Mouse (Mus musculus) embryonic facial prominence, embryonic 12.5 days (tissue): ENCODE measurements at regions not wholly inside any gene's neighbourhood (a gene's known extent, or its start where the extent isn't known, plus 50 kb on each side); places are given as distances from the start of the nearest gene placed in this dataset.

Experiments used
- ATAC-seq: fragments of 200-750 bp; cut with Nextera tagmentation; 2 replicates; pipeline ENCODE4 v1.8.0; 2017; ENCODE audit not compliant: insufficient number of reproducible peaks, insufficient read depth, low FRiP score, low TSS enrichment
- H3K27ac ChIP-seq: fragments of 300-500 bp; sonication (generic); 2 replicates; pipeline ENCODE4 v1.5.1; 2016; ENCODE audit warnings: mild to moderate bottlenecking
- H3K27me3 ChIP-seq: fragments of 300-500 bp; sonication (generic); 2 replicates; pipeline ENCODE4 v1.6.1; 2016; ENCODE audit warnings: mild to moderate bottlenecking, moderate library complexity
- H3K36me3 ChIP-seq: fragments of 300-500 bp; sonication (generic); 2 replicates; pipeline ENCODE4 v1.6.1; 2016; ENCODE audit warnings: mild to moderate bottlenecking
- H3K4me1 ChIP-seq: fragments of 300-500 bp; sonication (generic); 2 replicates; pipeline ENCODE4 v1.6.1; 2016
- H3K4me2 ChIP-seq: fragments of 300-500 bp; sonication (generic); replicated peaks from 2 replicates; pipeline ENCODE4 v1.6.1; 2016; ENCODE audit warnings: mild to moderate bottlenecking, moderate library complexity
- H3K4me3 ChIP-seq: fragments of 300-500 bp; sonication (generic); 2 replicates; pipeline ENCODE4 v1.5.1; 2016; ENCODE audit warnings: mild to moderate bottlenecking
- H3K9ac ChIP-seq: fragments of 300-500 bp; sonication (generic); 2 replicates; pipeline ENCODE4 v1.6.1; 2016; ENCODE audit warnings: mild to moderate bottlenecking, moderate library complexity
- H3K9me3 ChIP-seq: fragments of 300-500 bp; sonication (generic); 2 replicates; pipeline ENCODE4 v1.6.1; 2016; ENCODE audit warnings: mild to moderate bottlenecking, moderate library complexity
- WGBS: fragments of 180-500 bp; shearing (Covaris S2); methylation state at CpG from one replicate; pipeline ENCODE4 v1.1.7; 2016; 5-methylcytosine and 5-hydroxymethylcytosine counted together

DNA sequence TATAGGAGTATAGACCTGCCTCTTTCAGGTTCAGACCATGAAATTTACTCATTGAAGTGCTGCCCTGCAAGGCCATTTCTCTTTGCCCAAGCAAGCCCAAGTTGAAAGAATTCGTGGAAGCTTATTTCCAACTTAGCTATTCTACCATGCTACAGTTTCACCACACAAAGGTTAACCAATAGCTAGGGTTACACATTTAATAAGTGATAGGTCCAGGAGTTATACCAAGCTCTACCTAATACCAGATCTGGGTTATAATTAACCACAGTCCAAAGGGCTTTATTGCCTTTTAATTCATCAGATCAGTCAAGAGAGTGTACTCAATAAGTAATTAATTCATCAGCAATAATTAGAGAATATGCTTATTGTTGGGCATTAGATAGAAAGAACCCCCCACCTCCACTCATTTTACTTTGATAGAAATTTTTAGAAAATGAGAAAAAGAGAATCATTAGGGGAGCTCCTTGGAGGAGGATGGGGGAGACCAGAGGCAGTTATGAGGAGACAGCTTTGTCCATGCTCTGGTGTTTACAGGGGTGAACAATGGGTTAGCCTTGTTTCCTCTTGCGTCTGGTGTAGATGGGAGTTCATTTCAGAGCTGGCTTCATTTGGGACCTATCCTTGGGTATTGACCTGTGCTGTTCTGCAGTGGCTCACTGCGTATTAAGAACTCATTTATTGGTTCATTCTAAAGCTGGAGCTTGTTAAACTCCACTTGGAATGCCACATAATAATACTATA, 177.8 kb upstream of the Tet2 start:
- Histone ChIP-seq H3K27ac (no peak overlapping the region), H3K36me3 (no peaks in the 10 kb centered on the region), H3K4me1 (no peaks in the 10 kb centered on the region), H3K9me3 (no peaks in the 10 kb centered on the region), H3K9ac (no peak overlapping the region), H3K4me2 (no peak overlapping the region), H3K27me3 (no peaks in the 10 kb centered on the region), H3K4me3 (no peak overlapping the region)
- ATAC-seq, result no peak
- WGBS, result 78% methylated on average over 3 of the region's 3 CpGs

DNA sequence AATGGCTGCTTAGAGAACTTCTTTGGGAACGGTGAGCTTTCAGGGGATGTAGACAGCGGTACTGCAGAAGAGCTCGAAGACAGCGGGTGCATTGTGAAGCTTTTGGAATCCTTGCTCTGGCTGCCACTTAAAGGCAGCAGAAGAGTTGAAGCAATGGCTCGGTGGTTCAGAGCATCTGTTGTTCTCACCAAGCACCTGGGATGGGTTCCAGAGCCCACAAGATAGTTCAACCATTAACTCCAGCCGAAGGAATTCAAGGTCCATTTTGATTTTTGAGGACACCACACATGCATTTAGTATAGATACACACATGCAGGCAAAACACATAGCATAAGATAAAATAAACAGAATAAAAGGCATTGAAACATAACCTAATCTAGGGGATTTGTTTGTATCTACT, 181.9 kb upstream of the Tet2 start:
- 86% methylated on average over 6 of the region's 6 CpGs for WGBS
- Histone ChIP-seq H3K4me2 (no peak overlapping the region), H3K4me1 (no peaks in the 10 kb centered on the region), H3K9me3 (no peaks in the 10 kb centered on the region), H3K27ac (no peak overlapping the region), H3K4me3 (no peak overlapping the region), H3K9ac (no peak overlapping the region), H3K27me3 (no peaks in the 10 kb centered on the region), H3K36me3 (no peaks in the 10 kb centered on the region)
- ATAC-seq, result no peak

DNA sequence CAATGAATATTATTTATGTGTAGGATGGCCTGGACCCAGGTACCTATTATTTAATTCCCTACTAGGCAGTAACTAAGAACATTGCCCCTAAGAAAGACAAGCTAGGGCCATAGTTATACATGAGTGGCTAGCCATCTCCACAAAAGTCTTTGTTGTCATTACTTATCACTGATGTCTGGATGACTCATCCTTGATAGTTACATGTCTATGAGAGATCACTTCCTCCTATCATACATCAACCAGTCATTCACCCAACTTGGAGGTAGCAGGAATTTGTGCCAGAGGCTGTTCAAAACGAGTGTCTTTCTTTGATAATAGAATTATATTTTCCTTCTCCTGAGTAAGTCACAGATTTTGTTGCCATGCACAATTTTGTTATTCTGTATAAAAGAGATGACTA, 190.7 kb upstream of the Tet2 start:
- Histone ChIP-seq H3K27ac (no peak overlapping the region), H3K4me2 (no peak overlapping the region), H3K9ac (no peak overlapping the region), H3K36me3 (no peaks in the 10 kb centered on the region), H3K27me3 (no peaks in the 10 kb centered on the region), H3K4me3 (no peak overlapping the region), H3K4me1 (no peaks in the 10 kb centered on the region), H3K9me3 (no peaks in the 10 kb centered on the region)
- ATAC-seq, result no peak
- 63% methylated on average over 1 of the region's 1 CpGs for WGBS

DNA sequence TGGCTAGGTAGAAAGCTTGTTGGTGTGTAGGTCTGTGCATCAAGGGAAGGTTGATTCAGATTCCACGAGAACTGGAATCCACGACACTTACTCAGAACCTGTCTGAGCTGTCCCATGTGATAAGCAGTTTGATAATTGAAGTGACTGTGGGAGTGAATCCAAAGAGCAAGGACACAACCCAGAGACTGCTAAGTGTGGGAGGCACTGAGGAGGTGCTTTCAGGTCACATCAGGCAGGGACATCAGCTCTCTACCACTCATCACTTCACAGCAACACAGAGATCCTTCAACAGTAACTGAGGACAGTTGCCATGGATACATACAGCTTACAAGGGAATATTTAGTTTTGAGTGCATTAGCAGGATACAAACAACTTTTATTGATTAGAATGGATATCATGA, 194.0 kb upstream of the Tet2 start:
- no peaks in the 10 kb centered on the region for H3K4me1 ChIP-seq
- H3K9ac ChIP-seq, result no peak overlapping the region
- no peak overlapping the region for H3K4me2 ChIP-seq
- H3K9me3 ChIP-seq, result no peaks in the 10 kb centered on the region
- no peaks in the 10 kb centered on the region for H3K36me3 ChIP-seq
- H3K27ac ChIP-seq, result no peak overlapping the region
- no peak overlapping the region for H3K4me3 ChIP-seq
- no peak for ATAC-seq
- no peaks in the 10 kb centered on the region for H3K27me3 ChIP-seq
- 94% methylated on average over 2 of the region's 2 CpGs for WGBS

DNA sequence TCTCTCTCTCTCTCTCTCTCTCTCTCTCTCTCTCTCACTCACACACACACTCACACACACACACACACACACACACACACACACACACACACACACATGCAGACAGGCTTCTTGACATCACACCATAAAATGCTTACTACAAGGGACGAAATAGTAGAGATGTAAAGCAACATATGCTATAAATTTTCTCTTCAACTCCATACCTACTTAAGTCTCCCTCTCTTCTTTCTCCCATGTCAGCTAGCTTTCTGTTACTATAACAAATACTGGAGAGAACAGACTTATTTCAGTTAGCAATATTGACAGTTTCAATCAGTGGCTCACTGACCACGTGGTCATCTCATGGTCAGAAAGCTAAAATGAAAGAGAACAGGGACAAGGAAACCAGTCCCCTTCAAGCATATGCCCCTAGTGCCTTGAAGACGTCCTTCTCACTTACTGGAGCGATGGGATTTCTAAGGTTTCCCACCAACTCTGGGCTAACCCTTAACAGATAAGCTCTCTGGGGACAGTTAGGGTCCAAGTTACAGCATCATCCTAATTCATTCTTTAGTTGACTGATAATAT, 199.7 kb upstream of the Tet2 start:
- Histone ChIP-seq H3K9ac (no peak overlapping the region), H3K27ac (no peak overlapping the region), H3K36me3 (no peaks in the 10 kb centered on the region), H3K4me3 (no peak overlapping the region), H3K27me3 (no peaks in the 10 kb centered on the region), H3K4me2 (no peak overlapping the region), H3K9me3 (no peaks in the 10 kb centered on the region), H3K4me1 (no peaks in the 10 kb centered on the region)
- WGBS, result 74% methylated on average over 4 of the region's 4 CpGs
- no peak for ATAC-seq

DNA sequence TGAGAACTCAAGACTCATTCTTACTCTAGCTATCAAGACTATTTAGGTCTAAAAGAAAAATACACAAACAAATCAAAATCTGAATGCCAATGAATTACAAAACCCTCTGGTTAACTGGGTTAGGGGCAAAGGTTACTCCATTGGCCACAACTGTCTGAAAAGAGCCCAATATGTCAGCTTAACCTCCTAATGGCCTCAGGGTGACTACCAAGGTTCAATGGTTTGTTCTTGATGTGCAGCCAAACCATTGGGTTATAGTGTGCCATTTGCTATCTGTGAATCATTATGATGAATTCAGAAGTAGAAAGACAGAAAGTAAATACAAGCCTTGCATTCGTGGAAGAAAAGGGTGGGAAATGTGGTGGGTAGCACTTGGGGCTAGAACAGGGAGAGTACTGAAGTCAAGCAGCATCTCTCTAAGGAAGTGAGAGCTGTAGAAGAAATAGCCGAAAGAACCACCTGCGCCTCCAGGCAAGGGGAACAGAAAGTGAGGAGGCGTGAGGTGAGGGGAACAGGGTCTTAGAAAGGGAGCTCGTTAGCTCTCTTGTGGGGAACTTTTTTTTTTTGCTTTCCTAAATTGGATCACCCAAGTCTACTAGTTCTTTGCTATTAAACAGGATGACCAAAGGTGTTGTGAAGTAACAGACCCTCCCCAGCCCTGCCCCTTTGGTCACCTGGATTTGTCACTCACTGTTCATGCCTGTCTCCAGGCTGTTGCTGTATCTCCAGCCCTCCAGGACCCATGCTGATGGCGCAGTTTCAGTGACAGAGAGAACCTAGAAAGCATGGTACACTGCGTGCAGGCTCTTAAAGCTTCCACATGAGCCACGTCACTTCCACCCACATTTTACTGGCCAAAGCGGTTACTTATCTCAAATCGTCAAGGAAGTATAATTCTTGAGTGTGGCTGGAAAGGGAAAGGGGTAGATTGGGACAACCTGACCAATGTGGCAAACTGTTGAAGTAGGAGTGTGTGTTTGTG, 204.1 kb upstream of the Tet2 start:
- H3K27me3 ChIP-seq, result no peaks in the 10 kb centered on the region
- H3K36me3 ChIP-seq, result no peaks in the 10 kb centered on the region
- peaks cover 2% of the 10 kb centered on the region for H3K4me1 ChIP-seq
- H3K9me3 ChIP-seq, result no peaks in the 10 kb centered on the region
- no peak overlapping the region for H3K4me2 ChIP-seq
- 91% methylated on average over 10 of the region's 10 CpGs for WGBS
- ATAC-seq, result no peak
- no peak overlapping the region for H3K27ac ChIP-seq
- H3K4me3 ChIP-seq, result no peak overlapping the region
- no peak overlapping the region for H3K9ac ChIP-seq

DNA sequence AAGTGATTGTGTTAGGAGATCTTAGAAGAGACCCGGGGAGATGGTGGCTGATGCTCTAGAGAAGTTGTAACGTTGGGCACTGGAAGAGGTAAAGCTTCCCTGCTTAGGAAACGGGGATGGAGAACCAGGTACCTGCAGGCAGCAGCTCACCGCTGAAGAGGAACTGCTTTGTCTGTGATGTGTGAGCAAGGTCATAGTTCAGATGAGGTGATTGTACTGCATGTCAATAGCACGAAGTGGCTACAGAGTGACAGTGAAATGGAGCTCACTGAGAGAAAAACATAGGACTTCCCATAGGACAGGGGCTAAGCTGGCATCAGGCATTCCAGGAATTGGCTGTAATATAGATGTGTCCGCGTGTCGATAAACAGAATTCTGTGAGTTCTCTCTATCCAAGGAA, 205.1 kb upstream of the Tet2 start:
- WGBS, result 79% methylated on average over 8 of the region's 8 CpGs
- peaks cover 12% of the 10 kb centered on the region for H3K4me1 ChIP-seq
- ATAC-seq, result no peak

DNA sequence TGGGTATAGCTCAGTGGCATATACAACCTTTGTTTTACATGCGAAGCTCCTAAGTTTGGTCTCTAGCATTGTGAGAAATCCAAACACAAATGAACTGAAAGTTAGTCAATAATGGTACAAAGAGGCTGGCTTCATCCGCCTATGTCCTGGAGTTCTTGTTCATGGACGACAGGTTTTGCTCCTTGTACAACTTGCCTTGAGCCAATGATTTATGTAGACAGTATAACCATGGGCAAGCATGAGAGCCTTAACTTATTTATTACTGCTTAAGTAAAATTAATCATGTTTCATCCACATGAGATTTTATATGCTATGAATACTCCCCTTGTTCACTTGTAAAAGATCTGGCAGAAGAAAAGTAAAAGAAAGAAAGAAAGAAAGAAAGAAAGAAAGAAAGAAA, 205.7 kb upstream of the Tet2 start:
- WGBS, result 82% methylated on average over 3 of the region's 3 CpGs
- Histone ChIP-seq H3K4me3 (no peak overlapping the region), H3K4me2 (no peak overlapping the region), H3K27ac (no peak overlapping the region), H3K9me3 (no peaks in the 10 kb centered on the region), H3K36me3 (no peaks in the 10 kb centered on the region), H3K9ac (no peak overlapping the region), H3K27me3 (no peaks in the 10 kb centered on the region), H3K4me1 (peaks cover 12% of the 10 kb centered on the region)
- no peak for ATAC-seq

More for the DNA sequence above, 205.1 kb upstream of the Tet2 start:
- no peaks in the 10 kb centered on the region for H3K9me3 ChIP-seq
- no peaks in the 10 kb centered on the region for H3K36me3 ChIP-seq
- no peak overlapping the region for H3K9ac ChIP-seq
- no peak overlapping the region for H3K4me3 ChIP-seq
- no peaks in the 10 kb centered on the region for H3K27me3 ChIP-seq
- H3K4me2 ChIP-seq, result no peak overlapping the region
- H3K27ac ChIP-seq, result no peak overlapping the region

DNA sequence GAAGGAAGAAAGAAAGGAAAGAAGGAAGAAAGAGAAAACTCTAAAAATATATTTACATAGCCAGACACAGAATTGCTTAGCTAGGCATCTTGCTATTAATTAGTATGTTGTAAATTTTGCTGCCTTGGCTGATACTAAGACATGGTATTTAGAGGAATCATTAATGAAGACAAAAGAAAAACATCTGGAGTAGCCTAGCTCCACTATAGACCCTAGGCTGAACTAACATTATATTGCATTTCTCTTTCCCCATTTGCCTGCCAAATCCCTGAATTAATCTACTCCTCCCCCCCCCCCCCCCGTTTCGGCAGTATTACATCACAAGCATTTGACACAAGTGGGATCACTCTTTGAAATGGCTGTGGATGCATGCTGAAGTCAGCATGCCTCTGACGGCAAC, 206.1 kb upstream of the Tet2 start:
- WGBS, result 38% methylated on average over 3 of the region's 3 CpGs
- Histone ChIP-seq H3K9ac (no peak overlapping the region), H3K9me3 (no peaks in the 10 kb centered on the region), H3K27me3 (no peaks in the 10 kb centered on the region), H3K4me2 (no peak overlapping the region), H3K4me3 (no peak overlapping the region), H3K27ac (no peak overlapping the region), H3K4me1 (peaks cover 12% of the 10 kb centered on the region), H3K36me3 (no peaks in the 10 kb centered on the region)
- no peak for ATAC-seq

DNA sequence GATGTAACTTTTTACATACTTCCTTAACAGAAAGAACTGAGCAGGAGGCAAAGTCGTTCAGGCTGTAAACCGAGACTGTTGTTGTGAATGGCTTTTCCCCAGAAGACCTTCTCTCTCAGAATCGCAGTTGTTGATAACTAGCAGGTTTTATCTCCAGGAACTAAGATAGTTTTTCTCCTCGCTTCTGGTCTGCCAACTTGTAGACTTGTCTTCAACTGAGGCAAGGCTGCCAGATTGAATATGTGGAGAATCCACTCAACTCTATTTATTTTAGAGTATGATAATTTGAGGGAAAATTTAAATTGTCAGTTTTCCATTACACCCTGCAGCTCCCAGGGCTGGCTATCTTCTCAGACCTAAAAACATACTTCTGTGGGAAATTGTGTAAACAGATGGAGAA, 206.6 kb upstream of the Tet2 start:
- H3K36me3 ChIP-seq, result no peaks in the 10 kb centered on the region
- 47% methylated on average over 4 of the region's 4 CpGs for WGBS

DNA sequence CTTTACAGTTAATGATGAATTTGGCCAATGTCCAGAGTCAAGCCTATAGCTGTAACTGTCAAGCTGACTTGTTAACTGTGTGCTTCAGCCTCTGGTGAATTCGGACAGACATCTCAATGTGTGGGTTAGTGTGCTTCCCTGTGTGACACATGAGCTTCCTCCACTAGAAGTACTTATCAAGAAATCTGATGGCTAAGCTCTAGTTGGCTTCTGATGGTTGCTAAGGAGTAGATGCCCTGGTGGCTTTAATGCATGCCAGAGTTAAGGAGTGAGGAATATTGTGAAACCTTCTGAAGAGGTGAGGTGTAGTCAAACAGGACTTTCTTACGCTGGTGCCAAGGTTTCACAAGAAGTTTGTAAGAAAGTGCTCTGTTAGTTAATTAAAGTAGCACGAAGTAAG, 208.1 kb upstream of the Tet2 start:
- Histone ChIP-seq H3K27ac (no peak overlapping the region), H3K4me3 (no peak overlapping the region), H3K27me3 (no peaks in the 10 kb centered on the region), H3K36me3 (no peaks in the 10 kb centered on the region), H3K9me3 (no peaks in the 10 kb centered on the region), H3K4me1 (peaks cover 14% of the 10 kb centered on the region), H3K4me2 (no peak overlapping the region), H3K9ac (no peak overlapping the region)
- 77% methylated on average over 3 of the region's 3 CpGs for WGBS
- ATAC-seq, result no peak

More for the DNA sequence above, 206.6 kb upstream of the Tet2 start:
- H3K9me3 ChIP-seq, result no peaks in the 10 kb centered on the region
- ATAC-seq, result no peak
- H3K27me3 ChIP-seq, result no peaks in the 10 kb centered on the region
- H3K9ac ChIP-seq, result no peak overlapping the region
- H3K27ac ChIP-seq, result no peak overlapping the region
- H3K4me3 ChIP-seq, result no peak overlapping the region
- no peak overlapping the region for H3K4me2 ChIP-seq
- H3K4me1 ChIP-seq, result peaks cover 12% of the 10 kb centered on the region
